Mouse (Mus musculus) cortical plate, adult 2 months (tissue): ENCODE measurements at regions not wholly inside any gene's neighbourhood (a gene's known extent, or its start where the extent isn't known, plus 50 kb on each side); places are given as distances from the start of the nearest gene placed in this dataset.
A peak's percentile ranks its signal among the peaks of the same experiment; 100 is the strongest.

ENCODE experiments used
- H3K27ac ChIP-seq: fragments of 200-500 bp; 2 replicates; pipeline ENCODE4 v1.5.1; 2012; ENCODE audit warnings: low read length, control low read depth, inconsistent platforms; ENCODE audit not compliant: insufficient read depth
- H3K4me1 ChIP-seq: fragments of 200-500 bp; 2 replicates; pipeline ENCODE4 v1.6.1; 2011; ENCODE audit warnings: low read length; ENCODE audit not compliant: control insufficient read depth, insufficient read depth
- H3K4me3 ChIP-seq: fragments of 200-500 bp; 2 replicates; pipeline ENCODE4 v1.5.1; 2011; ENCODE audit warnings: mild to moderate bottlenecking, low read length, control low read depth; ENCODE audit not compliant: insufficient read depth
- CTCF ChIP-seq: fragments of 200-500 bp; IDR thresholded peaks from 2 replicates; pipeline ENCODE4 v1.5.1; 2011; ENCODE audit warnings: mild to moderate bottlenecking, control low read depth, low read length; ENCODE audit not compliant: insufficient read depth; ENCODE audit errors: extremely low read depth
- POLR2A ChIP-seq: fragments of 200-500 bp; IDR thresholded peaks from 2 replicates; pipeline ENCODE4 v1.6.1; 2011; ENCODE audit warnings: mild to moderate bottlenecking, low read length, control low read depth; ENCODE audit not compliant: insufficient read depth; ENCODE audit errors: extremely low read depth

GRCm38 (mm10) chr13:48126582-48126981 lies 134.4 kb upstream of the Id4 start:
- 0 out of 2 replicates have a peak overlapping the region, but pooled peaks have one; percentile 81 for H3K27ac ChIP-seq
- H3K4me3 ChIP-seq = no peak overlapping the region
- no peak for TF ChIP-seq POLR2A
- TF ChIP-seq CTCF = no peak
- no peaks in the 10 kb centered on the region for H3K4me1 ChIP-seq

GRCm38 (mm10) chr13:48130724-48131123 lies 130.3 kb upstream of the Id4 start:
- H3K27ac ChIP-seq = no peak overlapping the region
- H3K4me3 ChIP-seq = no peak overlapping the region
- no peaks in the 10 kb centered on the region for H3K4me1 ChIP-seq
- TF ChIP-seq POLR2A (no peak), CTCF (no peak)

GRCm38 (mm10) chr13:48131681-48132080 lies 129.3 kb upstream of the Id4 start:
- TF ChIP-seq POLR2A (no peak), CTCF (no peak)
- H3K27ac ChIP-seq = no peak overlapping the region
- H3K4me3 ChIP-seq = no peak overlapping the region
- H3K4me1 ChIP-seq = no peaks in the 10 kb centered on the region

- Histone ChIP-seq H3K27ac (no peak overlapping the region), H3K4me1 (no peaks in the 10 kb centered on the region)
- TF ChIP-seq CTCF (no peak), POLR2A (no peak)
Measured at GRCm38 (mm10) chr13:48145976-48146375, 115.1 kb upstream of the Id4 start.

GRCm38 (mm10) chr13:48147061-48147460 lies 114.0 kb upstream of the Id4 start:
- Histone ChIP-seq H3K4me1 (no peaks in the 10 kb centered on the region), H3K27ac (no peak overlapping the region), H3K4me3 (no peak overlapping the region)
- TF ChIP-seq POLR2A = no peak
- no peak for TF ChIP-seq CTCF

More at GRCm38 (mm10) chr13:48145976-48146375, 115.1 kb upstream of the Id4 start:
- no peak overlapping the region for H3K4me3 ChIP-seq

GRCm38 (mm10) chr13:48153248-48153647 lies 107.8 kb upstream of the Id4 start:
- Histone ChIP-seq H3K27ac (no peak overlapping the region), H3K4me1 (no peaks in the 10 kb centered on the region), H3K4me3 (no peak overlapping the region)
- no peak for TF ChIP-seq CTCF
- TF ChIP-seq POLR2A = no peak

- no peaks in the 10 kb centered on the region for H3K4me1 ChIP-seq
- no peak for TF ChIP-seq CTCF
- peak overlapping the region; percentile 73 for H3K27ac ChIP-seq
- no peak overlapping the region for H3K4me3 ChIP-seq
Measured at GRCm38 (mm10) chr13:48153684-48154413, 107.2 kb upstream of the Id4 start.

- no peak for TF ChIP-seq POLR2A
- TF ChIP-seq CTCF = no peak
- Histone ChIP-seq H3K4me3 (no peak overlapping the region), H3K4me1 (no peaks in the 10 kb centered on the region), H3K27ac (no peak overlapping the region; the same call in 1 of the 2 replicates)
Measured at GRCm38 (mm10) chr13:48154414-48155105, 106.5 kb upstream of the Id4 start.

GRCm38 (mm10) chr13:48159020-48159910 lies 101.8 kb upstream of the Id4 start:
- Histone ChIP-seq H3K27ac (no peak overlapping the region), H3K4me1 (no peaks in the 10 kb centered on the region), H3K4me3 (no peak overlapping the region)
- TF ChIP-seq POLR2A (no peak), CTCF (no peak)
